Mouse (Mus musculus) spleen, adult 2 months (tissue): ENCODE results near the gene Ank.

Experiments used
- CTCF ChIP-seq: fragments of 200-500 bp; IDR thresholded peaks from 2 replicates; pipeline ENCODE4 v1.5.1; 2011; ENCODE audit warnings: mild to moderate bottlenecking, inconsistent platforms; ENCODE audit not compliant: insufficient read depth, insufficient read length, insufficient replicate concordance; ENCODE audit errors: extremely low read depth
- POLR2A ChIP-seq: fragments of 200-500 bp; IDR thresholded peaks from 2 replicates; pipeline ENCODE4 v1.6.1; 2011; ENCODE audit warnings: low read depth, low read length, inconsistent platforms

- TF ChIP-seq CTCF (no peak), POLR2A (no peak)
These were observed 153.2 kb downstream of the Ank start for GRCm38 (mm10) chr15:27619683-27620082.
